Mouse (Mus musculus): ENCODE measurements around the gene Glt1d1. TPM values are rescaled to one million over a fixed set of nuclear protein-coding genes. Genes with fewer than 3 reads are reported as not detected.

The Glt1d1 gene
- total RNA-seq (2022) = not detected

DNA sequence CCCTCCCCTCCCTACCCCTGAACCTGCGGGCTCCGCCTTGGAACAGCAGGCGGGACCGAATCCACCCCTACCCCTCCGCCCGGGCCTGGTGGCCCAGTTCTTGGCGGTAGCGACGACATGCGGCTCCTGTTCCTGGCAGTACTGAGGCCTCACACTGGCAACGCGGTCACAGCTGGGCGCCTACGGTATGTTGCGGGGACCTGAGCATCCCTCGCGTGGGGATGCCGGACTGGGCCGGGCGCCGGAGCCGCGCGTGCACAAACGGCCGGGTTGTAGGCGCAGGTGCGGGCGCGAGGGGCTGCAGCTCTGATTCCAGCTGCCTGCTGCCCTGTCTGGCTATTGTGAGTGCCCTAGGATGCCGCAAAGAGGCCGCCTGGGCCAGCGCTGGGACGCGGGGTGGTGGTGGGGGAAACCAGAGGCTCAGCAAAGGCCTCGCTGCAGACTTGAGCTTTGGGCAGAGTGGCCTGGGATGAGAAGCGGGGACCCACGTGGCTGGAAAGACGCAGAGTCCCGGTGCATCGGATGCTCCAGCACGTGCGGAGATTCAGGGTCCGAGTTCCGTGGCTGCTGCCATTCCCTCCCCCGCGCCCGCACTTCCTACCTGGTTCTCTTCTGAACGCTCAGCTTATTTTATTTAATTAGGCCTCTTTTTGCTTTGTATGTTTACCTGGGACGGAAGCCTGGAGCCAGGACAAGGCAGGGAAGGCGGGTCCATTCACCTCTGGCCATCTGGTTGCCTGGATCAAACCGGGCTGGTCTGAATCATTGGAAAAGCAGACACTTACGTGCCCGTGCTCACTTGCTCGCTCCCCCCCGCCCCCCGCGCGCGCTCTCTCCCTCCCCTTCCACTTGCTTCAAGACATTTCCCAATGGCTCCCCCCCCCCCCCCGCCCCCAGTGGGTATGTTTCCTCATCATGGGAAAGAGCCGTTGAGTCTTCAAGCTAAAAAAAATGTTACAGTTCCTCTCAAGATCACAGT lies at the start of gene Glt1d1, which contains the start of gene Slc15a4:
Gene Glt1d1 (plus strand): TSS at position 96 of the 979 bp plus-strand sequence.
Gene Slc15a4 (minus strand): TSS at position 731 of the 979 bp plus-strand sequence.
- DNase-seq (ENCODE audit: low spot score) = no peak

DNA sequence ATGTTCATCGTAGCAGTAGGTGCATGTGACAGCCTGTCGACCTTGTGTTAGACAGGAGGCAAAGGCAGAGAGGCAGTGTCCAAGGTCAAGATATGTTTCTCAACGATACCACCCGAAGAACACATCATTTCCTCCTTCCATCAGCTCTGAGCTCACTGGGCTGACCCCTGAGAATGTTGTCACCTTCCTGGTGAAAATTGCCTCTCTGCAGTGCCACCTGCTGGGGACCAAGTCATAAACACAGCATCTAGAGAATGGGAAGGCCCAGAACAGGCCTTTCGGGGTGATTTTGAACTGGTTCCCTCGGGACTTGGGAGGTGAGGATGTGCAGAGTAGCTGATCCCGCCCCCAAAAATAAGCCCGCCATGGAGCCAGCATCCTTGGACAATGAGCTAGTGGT lies 48.4 kb upstream of the Glt1d1 start:
- DNase-seq (ENCODE audit: low spot score) = no peak

DNA sequence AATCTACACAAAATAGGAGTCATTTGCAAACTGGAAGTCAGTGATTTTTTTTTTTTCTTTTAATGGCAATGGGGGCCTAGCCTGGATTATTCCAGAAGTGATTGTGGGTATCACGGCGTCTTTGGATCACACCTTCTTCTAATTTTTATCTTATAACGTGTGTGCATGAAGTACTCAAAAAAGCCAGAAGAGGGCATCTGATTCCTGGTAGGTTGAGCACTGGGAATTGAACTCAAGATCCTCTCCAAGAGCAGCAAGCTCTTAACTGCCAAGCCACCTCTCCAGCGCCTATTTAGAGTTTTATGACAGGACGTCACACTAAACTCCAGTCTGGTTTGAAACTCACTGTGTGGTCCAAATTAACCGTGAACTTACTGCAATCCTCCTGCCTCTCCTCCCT lies 44.2 kb upstream of the Glt1d1 start:
- DNase-seq (ENCODE audit: low spot score) = no peak

DNA sequence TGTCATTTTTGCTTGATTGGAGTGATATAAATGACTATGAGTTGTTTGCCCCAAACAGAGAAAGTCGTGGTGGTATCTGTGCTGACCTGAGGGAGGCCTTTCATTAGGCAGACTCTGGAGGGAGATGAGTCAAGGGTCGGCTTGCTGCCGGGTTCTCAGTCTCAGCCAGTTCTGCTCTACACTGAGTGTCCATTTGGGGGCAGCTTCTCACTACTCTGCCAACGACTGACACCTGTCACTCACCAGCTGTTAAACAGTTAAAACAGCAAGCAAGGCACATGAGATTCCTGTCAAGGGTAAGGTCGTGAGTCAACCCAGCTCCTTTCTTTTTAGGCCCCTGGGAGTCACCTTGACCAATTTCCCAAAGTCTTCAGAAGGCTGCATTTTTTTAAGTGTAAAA lies 39.7 kb upstream of the Glt1d1 start:
- no peak for DNase-seq (ENCODE audit: low spot score)

- no peak for DNase-seq (ENCODE audit: low spot score)
Observed at GRCm38 (mm10) chr5:127592854-127593253, 39.2 kb upstream of the Glt1d1 start.

DNA sequence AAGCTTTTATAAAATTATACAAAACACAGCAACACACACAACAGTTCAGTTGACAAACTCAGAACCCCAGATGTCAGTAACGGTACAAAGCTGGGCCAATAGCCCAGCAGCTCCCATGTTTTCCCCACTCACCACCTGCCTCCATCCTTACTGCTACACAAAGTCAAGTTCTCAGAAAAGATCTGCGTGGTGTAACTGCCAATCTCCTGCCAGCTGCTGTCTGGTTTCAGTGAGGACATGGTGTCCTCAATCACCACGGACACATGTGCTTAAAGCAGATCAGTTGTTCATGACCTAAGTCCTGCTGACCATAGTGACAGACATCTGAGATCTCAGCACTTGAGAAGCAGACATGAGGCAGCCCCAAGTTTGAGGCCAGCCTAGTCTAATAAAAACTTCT lies 36.4 kb upstream of the Glt1d1 start:
- DNase-seq (ENCODE audit: low spot score) = no peak

GRCm38 (mm10) chr5:127596862-127597261 lies 35.2 kb upstream of the Glt1d1 start:
- no peak for DNase-seq (ENCODE audit: low spot score)

DNA sequence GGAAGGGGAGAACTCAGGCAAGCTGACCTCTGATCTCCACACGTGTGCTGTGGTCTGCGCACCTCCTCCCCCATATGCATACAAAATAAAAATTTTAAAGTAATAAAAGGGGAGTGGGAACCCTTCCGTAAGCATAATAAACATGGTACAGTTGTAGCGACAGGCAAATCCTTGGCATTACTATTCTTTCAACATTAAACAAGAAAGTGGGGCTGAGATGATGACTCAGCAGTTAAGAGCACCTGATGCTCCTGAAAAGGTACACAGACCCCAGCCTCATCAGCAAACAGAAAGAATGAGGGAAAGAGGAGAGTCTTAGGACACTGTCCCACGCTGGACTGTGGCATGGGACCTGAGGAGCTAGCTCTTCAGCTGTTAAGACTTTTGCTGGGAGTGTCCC lies 29.1 kb upstream of the Glt1d1 start:
- DNase-seq (ENCODE audit: low spot score) = no peak

GRCm38 (mm10) chr5:127607507-127607906 lies 24.6 kb upstream of the Glt1d1 start:
- DNase-seq (ENCODE audit: low spot score) = peak; percentile 33

DNA sequence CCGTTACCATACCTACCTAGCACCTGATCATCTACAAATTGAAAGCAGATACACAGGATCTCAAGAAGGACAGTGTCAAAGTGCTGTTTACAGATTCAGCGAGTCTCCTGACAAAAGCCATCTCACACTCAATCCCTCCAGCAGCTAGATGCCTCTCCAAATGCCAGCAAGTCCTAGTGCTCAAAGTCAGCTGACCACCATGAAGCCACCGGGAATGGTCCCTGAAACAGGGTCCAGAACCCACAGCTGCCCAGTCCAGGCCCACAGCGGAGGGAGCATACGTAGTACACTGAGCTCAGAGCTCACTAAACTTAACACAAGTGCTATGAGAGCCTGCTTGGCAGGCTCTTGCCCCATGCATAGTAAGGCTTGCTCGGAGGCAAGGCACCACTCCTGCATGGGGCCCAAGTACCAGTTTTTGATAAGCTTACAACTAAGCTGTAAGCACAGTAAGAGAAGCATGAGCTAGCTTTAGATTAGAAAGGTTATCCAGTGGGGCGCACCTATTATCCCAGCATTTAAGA lies 22.8 kb upstream of the Glt1d1 start:
- DNase-seq (ENCODE audit: low spot score) = no peak

DNA sequence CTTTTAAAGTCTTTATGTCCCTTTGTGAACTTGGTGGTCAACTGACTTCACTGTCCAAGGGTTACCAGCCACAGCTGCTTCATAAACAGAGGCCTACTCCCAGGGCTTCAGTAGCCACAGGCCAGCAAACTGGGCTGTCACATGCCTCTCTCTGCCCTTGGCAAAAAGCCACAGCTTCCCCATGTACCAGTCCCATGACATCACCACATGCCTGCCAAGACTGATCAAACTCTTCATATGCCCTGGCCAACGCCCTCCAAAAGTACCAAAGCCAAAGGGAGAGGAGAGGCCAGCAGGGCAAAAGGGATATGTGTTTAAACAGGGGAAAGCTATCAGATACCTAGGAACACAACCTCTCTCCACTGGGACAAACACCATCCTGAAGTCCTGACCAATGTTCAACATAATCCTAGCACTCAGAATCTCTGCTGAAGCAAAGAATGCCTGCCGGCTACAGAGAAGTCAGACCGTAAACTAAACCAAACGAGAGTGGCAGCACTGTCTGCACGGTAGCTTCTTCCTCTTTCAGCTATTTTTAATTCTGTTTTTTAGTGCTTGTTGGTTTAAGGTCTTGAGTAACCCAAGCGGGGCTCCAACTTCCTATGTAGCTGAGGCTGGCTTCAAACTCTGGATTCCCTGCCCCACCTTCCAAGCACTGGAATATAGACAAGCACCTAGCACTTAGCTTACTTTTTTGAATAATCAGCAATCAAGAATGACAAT lies 21.1 kb upstream of the Glt1d1 start:
- DNase-seq (ENCODE audit: low spot score) = peak; percentile 80

- no peak for DNase-seq (ENCODE audit: low spot score)
Observed at GRCm38 (mm10) chr5:127611881-127612280, 20.2 kb upstream of the Glt1d1 start.

DNA sequence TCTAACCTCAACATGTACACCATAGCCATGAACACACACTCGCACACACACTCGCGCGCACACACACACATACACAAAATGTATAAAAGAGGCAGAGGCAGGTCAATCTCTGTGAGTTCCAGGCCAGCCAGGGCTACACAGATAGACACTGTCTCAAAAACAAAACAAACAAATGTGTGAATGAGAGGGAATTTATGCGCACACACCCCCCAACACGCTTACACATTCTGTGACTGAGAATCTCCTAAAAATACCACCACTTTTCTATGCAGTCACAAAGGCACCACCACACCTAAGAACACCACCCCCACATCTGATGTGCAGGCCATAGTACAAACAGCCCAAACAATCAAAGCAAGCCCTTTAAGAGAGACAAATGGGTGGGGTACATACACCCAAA lies 19.7 kb upstream of the Glt1d1 start:
- no peak for DNase-seq (ENCODE audit: low spot score)

GRCm38 (mm10) chr5:127615459-127615858 lies 16.6 kb upstream of the Glt1d1 start:
- no peak for DNase-seq (ENCODE audit: low spot score)

DNA sequence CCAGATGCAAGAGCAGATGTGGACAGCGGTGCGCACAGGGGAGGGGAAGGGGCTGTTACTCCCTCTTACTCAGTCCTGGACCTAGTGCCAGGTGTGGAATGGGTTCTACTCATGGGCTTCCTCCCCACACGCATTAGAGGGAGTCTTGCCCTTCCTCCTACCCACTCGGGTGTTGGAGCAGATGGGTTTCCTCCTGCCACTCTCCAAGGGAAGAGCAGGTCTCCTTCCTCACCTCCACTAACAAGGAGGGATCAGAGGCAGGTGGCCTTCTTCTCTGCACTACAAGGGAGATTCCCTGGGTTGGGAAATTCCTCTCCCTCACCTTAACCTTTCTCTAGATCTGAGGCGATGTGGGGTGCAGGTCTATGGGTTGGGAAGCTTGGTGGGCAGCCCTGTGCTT lies 15.9 kb upstream of the Glt1d1 start:
- DNase-seq (ENCODE audit: low spot score) = no peak

GRCm38 (mm10) chr5:127616884-127617635 lies 15.0 kb upstream of the Glt1d1 start:
- DNase-seq (ENCODE audit: low spot score) = peak; percentile 98

GRCm38 (mm10) chr5:127618834-127619233 lies 13.2 kb upstream of the Glt1d1 start:
- DNase-seq (ENCODE audit: low spot score) = no peak

DNA sequence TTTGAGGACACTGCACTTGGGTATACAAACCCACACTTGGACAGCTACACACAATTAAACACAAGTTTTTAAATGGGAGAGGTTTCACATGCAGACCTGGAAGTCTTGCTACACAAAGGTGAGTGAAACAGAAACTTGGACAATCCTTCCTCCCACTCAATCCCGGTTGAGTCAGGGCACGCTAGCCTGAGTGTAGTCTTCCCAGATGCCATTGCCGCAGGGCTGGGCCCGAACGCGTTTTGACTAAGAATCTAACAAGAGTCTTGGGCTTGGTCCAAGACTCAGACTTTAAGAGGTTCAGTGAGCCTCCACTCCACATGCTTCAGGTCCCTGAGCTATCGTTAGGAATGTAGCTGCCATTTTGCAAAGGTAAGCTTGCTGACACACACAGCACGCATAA lies 11.7 kb upstream of the Glt1d1 start:
- DNase-seq (ENCODE audit: low spot score) = no peak

DNA sequence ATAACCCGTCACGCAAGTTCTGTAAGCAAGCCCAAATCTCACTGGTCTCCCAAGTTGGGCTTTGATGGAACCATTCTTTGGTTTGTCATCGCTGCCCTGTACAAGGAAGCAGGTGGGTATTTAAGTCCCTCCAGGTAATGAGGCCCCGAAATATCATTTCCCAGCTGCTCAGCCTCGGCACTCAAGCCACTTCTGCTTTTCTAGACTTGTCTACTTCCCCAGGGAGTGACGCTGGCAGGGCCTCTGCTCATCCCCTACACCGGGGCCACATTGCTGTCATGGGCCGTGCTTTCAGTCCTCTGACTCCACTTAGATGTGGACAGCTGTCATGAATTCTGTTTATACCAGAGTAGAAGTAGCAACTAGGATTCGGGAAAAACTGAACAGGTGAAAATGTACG lies 11.0 kb upstream of the Glt1d1 start:
- DNase-seq (ENCODE audit: low spot score) = no peak

DNA sequence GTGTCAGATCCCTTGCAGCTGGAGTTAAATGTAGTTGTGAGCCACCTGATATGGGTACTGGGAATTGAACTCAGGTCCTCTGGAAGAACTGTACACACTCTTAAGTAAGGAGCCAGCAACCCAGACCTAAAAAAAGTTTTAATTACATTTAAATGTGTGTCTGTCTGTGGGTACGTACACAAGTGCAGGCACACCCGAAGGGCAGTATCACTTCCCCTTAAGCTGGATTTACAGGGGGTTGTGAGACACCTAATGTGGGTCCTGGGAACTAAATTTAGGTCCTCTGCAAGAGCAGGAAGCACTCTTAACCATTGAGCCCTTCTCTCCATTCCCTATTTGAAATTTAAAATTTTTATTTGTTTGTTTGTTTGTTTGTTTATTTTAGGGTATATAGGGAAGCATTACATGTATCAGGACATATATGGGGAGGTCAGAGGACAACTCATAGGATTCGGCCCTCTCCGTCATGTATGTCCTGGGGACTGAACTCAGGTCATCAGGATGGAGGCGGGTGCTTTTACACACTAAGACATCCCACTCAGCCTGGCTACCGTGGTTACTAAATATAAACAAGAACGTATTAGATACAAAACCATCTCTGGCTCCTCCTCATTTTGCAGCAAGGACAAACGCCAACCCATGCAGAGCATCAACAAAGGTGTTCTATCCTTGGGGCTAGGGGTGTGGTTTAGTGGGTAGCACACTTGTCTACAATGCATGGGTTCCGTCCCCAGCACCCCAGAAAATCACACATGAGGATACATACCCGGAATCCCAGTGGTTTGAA lies 7.4 kb upstream of the Glt1d1 start:
- no peak for DNase-seq (ENCODE audit: low spot score)

DNA sequence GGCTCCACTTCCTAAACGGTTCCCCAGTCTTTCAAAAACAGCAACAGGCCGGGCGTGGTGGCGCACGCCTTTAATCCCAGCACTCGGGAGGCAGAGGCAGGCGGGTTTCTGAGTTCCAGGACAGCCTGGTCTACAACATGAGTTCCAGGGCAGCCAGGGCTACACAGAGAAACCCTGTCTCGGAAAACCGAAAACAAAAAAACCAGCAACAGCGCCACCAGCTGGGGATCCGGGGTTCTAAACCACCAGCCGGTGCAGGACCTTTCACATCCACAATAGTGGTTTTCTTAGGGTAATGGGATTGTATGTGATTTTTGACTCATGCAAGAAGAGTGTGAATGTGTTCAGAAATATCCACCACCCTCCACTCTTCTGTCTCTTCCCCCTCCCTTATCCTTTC lies 4.8 kb upstream of the Glt1d1 start:
- no peak for DNase-seq (ENCODE audit: low spot score)

Measured in heart, adult 8-10 months (tissue).